Mouse (Mus musculus) forebrain, embryonic 16.5 days (tissue): ENCODE results near the gene Serpina3n. TPM values are rescaled to one million over a fixed set of nuclear protein-coding genes. Genes with fewer than 3 reads are reported as not detected.

Experiments
- ATAC-seq: fragments of 200-750 bp; cut with Nextera tagmentation; 2 replicates; pipeline ENCODE4 v1.8.0; 2017; ENCODE audit warnings: mild to moderate bottlenecking, moderate library complexity
- H3K27ac ChIP-seq: fragments of 300-500 bp; sonication (generic); 2 replicates; pipeline ENCODE4 v1.5.1; 2014; ENCODE audit warnings: low read length, control low read depth
- H3K27me3 ChIP-seq: fragments of 300-500 bp; sonication (generic); replicated peaks from 2 replicates; pipeline ENCODE4 v1.6.1; 2014; ENCODE audit warnings: low read length; ENCODE audit not compliant: control insufficient read depth, insufficient read depth
- H3K36me3 ChIP-seq: fragments of 300-500 bp; sonication (generic); 2 replicates; pipeline ENCODE4 v1.6.1; 2014; ENCODE audit not compliant: control insufficient read depth, insufficient read depth
- H3K4me1 ChIP-seq: fragments of 300-500 bp; sonication (generic); replicated peaks from 2 replicates; pipeline ENCODE4 v1.6.1; 2014; ENCODE audit warnings: low read length; ENCODE audit not compliant: control insufficient read depth, insufficient read depth
- H3K4me2 ChIP-seq: fragments of 300-500 bp; sonication (generic); 2 replicates; pipeline ENCODE4 v1.6.1; 2014; ENCODE audit warnings: mild to moderate bottlenecking, low read length, control low read depth
- H3K4me3 ChIP-seq: fragments of 300-500 bp; sonication (generic); replicated peaks from 2 replicates; pipeline ENCODE4 v1.5.1; 2014; ENCODE audit warnings: mild to moderate bottlenecking, low read length, control low read depth
- H3K9ac ChIP-seq: fragments of 300-500 bp; sonication (generic); replicated peaks from 2 replicates; pipeline ENCODE4 v1.6.1; 2014; ENCODE audit warnings: low read depth, low read length, control low read depth
- H3K9me3 ChIP-seq: fragments of 300-500 bp; sonication (generic); 2 replicates; pipeline ENCODE4 v1.6.1; 2016; ENCODE audit warnings: low read length; ENCODE audit not compliant: control insufficient read depth
- WGBS: fragments of 180-500 bp; shearing (Covaris S2); extraction: QIAGEN DNeasy Blood & Tissue Kit; methylation state at CpG from one replicate; pipeline ENCODE4 v1.1.7; 2014; 5-methylcytosine and 5-hydroxymethylcytosine counted together
- polyA plus RNA-seq: library from polyadenylated mRNA; unstranded; fragments of >200 nt; fragmentation: Nextera tagmentation; extraction: Ambion mirVana; gene quantifications from 2 replicates; pipeline ENCODE4 v1.2.1, GENCODE M21; 2015

Gene Serpina3n
- polyA plus RNA-seq, 1 experiment from 2014 or later = not detected

GRCm38 (mm10) chr12:104453002-104453401, 46.5 kb downstream of the Serpina3n start:
- Histone ChIP-seq H3K4me3 (no peak overlapping the region), H3K9ac (no peak overlapping the region), H3K27me3 (no peaks in the 10 kb centered on the region; the same call in 1 of the 2 replicates), H3K9me3 (no peaks in the 10 kb centered on the region), H3K4me1 (no peaks in the 10 kb centered on the region), H3K27ac (no peak overlapping the region), H3K4me2 (no peak overlapping the region), H3K36me3 (no peaks in the 10 kb centered on the region)
- ATAC-seq = no peak
- WGBS = 46% methylated on average over 1 of the region's 1 CpGs

- Histone ChIP-seq H3K4me1 (no peaks in the 10 kb centered on the region), H3K4me3 (no peak overlapping the region), H3K36me3 (no peaks in the 10 kb centered on the region), H3K4me2 (no peak overlapping the region), H3K9ac (no peak overlapping the region), H3K27me3 (no peaks in the 10 kb centered on the region; the same call in 1 of the 2 replicates), H3K27ac (no peak overlapping the region), H3K9me3 (no peaks in the 10 kb centered on the region)
- WGBS = 60% methylated on average over 6 of the region's 6 CpGs
- ATAC-seq = no peak
Measured at GRCm38 (mm10) chr12:104459377-104459776, 52.8 kb downstream of the Serpina3n start.

DNA sequence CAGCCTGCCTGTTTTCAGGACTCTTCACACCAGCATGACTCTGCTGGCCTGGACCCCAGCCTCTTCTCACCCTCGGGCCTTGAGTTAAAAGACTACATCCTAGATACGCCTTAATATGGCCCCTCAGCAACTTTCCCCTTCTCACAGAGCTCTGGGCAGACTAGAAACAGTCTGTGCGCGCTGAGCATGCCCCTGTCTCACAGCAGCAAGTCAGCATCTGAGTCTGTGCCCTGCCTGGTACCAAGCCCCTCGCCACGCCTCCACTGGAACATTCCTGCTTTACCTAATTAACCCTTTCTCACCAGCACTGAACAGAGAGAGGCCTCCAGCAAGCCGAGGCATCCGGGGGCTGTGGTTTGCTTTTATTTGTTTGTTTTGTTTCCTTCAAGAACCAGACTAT, 54.8 kb downstream of the Serpina3n start:
- Histone ChIP-seq H3K4me3 (no peak overlapping the region), H3K4me1 (no peaks in the 10 kb centered on the region), H3K27me3 (no peaks in the 10 kb centered on the region; the same call in 1 of the 2 replicates), H3K27ac (no peak overlapping the region), H3K4me2 (no peak overlapping the region), H3K9me3 (no peaks in the 10 kb centered on the region), H3K9ac (no peak overlapping the region), H3K36me3 (no peaks in the 10 kb centered on the region)
- ATAC-seq = no peak
- 12% methylated on average over 8 of the region's 8 CpGs for WGBS

Other genes starting within 250 kb of the Serpina3n start
- gene Serpina3f, start 192.2 kb upstream of the Serpina3n start, polyA plus RNA-seq = 0.20 TPM in 1 of 2 replicates, not detected in the other
- gene Serpina3g, start 170.5 kb upstream of the Serpina3n start, polyA plus RNA-seq = not detected in 2 replicates
- not detected in 2 replicates for gene Serpina3i, start 143.6 kb upstream of the Serpina3n start, polyA plus RNA-seq
- not detected in 2 replicates for gene Serpina3j, start 92.2 kb upstream of the Serpina3n start, polyA plus RNA-seq
- not detected in 2 replicates for gene Serpina3k, start 68.2 kb upstream of the Serpina3n start, polyA plus RNA-seq
- not detected in 2 replicates for gene Serpina3m, start 68.2 kb upstream of the Serpina3n start, polyA plus RNA-seq
- not detected in 2 replicates for gene Gsc, start 66.6 kb downstream of the Serpina3n start, polyA plus RNA-seq